Comparison of ENCODE assay signal across 11 mouse cellular contexts in genomic region chr16:29034053-29034794, GRCm38 (mm10).
A peak's percentile ranks its signal among the peaks of the same experiment; 100 is the strongest.
DNase-seq lines count a peak whose midpoint lies in the region; ATAC-seq and TF ChIP-seq lines count a peak whose summit lies in the region.
"Had no signal": no experiment of that assay in that cellular context is flagged by ENCODE, and none has a peak within 500 bp of the region (broad histone marks: within the 10 kb centered on the region; RNA-seq: fewer than 3 reads in every experiment).

No protein-coding gene starts in this region.

- peak overlapping the region; percentile 61 for H3K27ac ChIP-seq in hindbrain, embryonic 15.5 days (replicated peaks)
- H3K27ac ChIP-seq in stomach, postnatal 0 days (replicated peaks): no peak overlapping the region
- H3K27ac ChIP-seq: limb, embryonic 12.5 days had no signal

- peak; percentile 41 for DNase-seq in left cerebral cortex, postnatal 4 days
- no peak for DNase-seq in left cerebral cortex, adult 8-10 months (ENCODE audit: low spot score in 2 of 2)
- peak; percentile 46 for DNase-seq in embryo, embryonic 10.5 days (ENCODE audit: low spot score)
- no peak for DNase-seq in stomach, postnatal 0 days (ENCODE audit: low spot score)
- no peak for DNase-seq in frontal cortex, postnatal 25 days (ENCODE audit: low spot score in 2 of 2)
- no peak for DNase-seq in right cerebral cortex, postnatal 36 days (ENCODE audit: low spot score in 2 of 2)
- no peak for DNase-seq in frontal cortex, adult 2 months (ENCODE audit: extremely low spot score in 1 of 2, low spot score in 1 of 2)
- DNase-seq: kidney, adult 18-20 months had no signal

- no peak for TF ChIP-seq CTCF in stomach, postnatal 0 days (IDR thresholded peaks at IDR 0.05; ENCODE audit: low read depth)

- 20% methylated on average over 16 of the region's 16 CpGs for WGBS in hindbrain, embryonic 15.5 days
- WGBS in stomach, postnatal 0 days: 44% methylated on average over 16 of the region's 16 CpGs

- peak overlapping the region; percentile 46 for H3K4me2 ChIP-seq in hindbrain, embryonic 15.5 days
- no peak overlapping the region for H3K4me2 ChIP-seq in stomach, postnatal 0 days (replicated peaks; ENCODE audit: low read depth)
- H3K4me2 ChIP-seq: limb, embryonic 12.5 days had no signal

- no peaks in the 10 kb centered on the region for H3K9me3 ChIP-seq in hindbrain, embryonic 15.5 days
- H3K9me3 ChIP-seq in stomach, postnatal 0 days (ENCODE audit: control insufficient read depth, low read length): no peaks in the 10 kb centered on the region
- H3K9me3 ChIP-seq: limb, embryonic 12.5 days had no signal

- intact Hi-C loops in left cerebral cortex, postnatal 4 days (cut with DNase I): no loop called here

- no peaks in the 10 kb centered on the region for H3K36me3 ChIP-seq in hindbrain, embryonic 15.5 days
- no peaks in the 10 kb centered on the region for H3K36me3 ChIP-seq in stomach, postnatal 0 days (ENCODE audit: control insufficient read depth, insufficient read depth, low read length)
- H3K36me3 ChIP-seq: G1E; limb, embryonic 12.5 days had no signal

- no peak overlapping the region for H3K4me3 ChIP-seq in hindbrain, embryonic 15.5 days
- H3K4me3 ChIP-seq in stomach, postnatal 0 days (ENCODE audit: low read depth, low read length): no peak overlapping the region
- H3K4me3 ChIP-seq: limb, embryonic 12.5 days had no signal

- TF ChIP-seq EP300 in stomach, postnatal 0 days (optimal IDR thresholded peaks at IDR 0.05): no peak

- H3K27me3 ChIP-seq in hindbrain, embryonic 15.5 days: no peaks in the 10 kb centered on the region
- H3K27me3 ChIP-seq in stomach, postnatal 0 days (ENCODE audit: control insufficient read depth, insufficient read depth, low read length): no peaks in the 10 kb centered on the region

- peaks cover 18% of the 10 kb centered on the region for H3K4me1 ChIP-seq in hindbrain, embryonic 15.5 days (replicated peaks)
- no peaks in the 10 kb centered on the region for H3K4me1 ChIP-seq in stomach, postnatal 0 days (replicated peaks; ENCODE audit: control insufficient read depth, insufficient read depth)

- no peak overlapping the region for H3K9ac ChIP-seq in hindbrain, embryonic 15.5 days
- H3K9ac ChIP-seq in stomach, postnatal 0 days (ENCODE audit: low read length): no peak overlapping the region
- H3K9ac ChIP-seq: limb, embryonic 12.5 days had no signal

- peak; percentile 82 for ATAC-seq in hindbrain, embryonic 15.5 days (ENCODE audit: low FRiP score, low read depth)
- ATAC-seq in stomach, postnatal 0 days (ENCODE audit: low FRiP score, low TSS enrichment): no peak

Comparison
In these comparisons a context has a peak if more than half of its experiments do, and no peak if none do; other contexts are left out.
1. DNase-seq: peak in left cerebral cortex, postnatal 4 days (single experiment) and embryo, embryonic 10.5 days (single experiment); none in left cerebral cortex, adult 8-10 months (0 of 2), stomach, postnatal 0 days (single experiment), frontal cortex, postnatal 25 days (0 of 2), right cerebral cortex, postnatal 36 days (0 of 2) and frontal cortex, adult 2 months (0 of 2).